Mouse (Mus musculus): Measurements from ENCODE around the gene Tcerg1l.

GRCm38 (mm10) chr7:138202162-138202832 is 195.2 kb downstream of the Tcerg1l start:
- TF ChIP-seq FLI1 (IDR thresholded peaks at IDR 0.05; ENCODE audit: low read length) (no peak), GATA1 (IDR thresholded peaks at IDR 0.05; ENCODE audit: borderline replicate concordance, low read length) (no peak)

Data from megakaryocyte, embryonic 14.5 days (primary cell).